Mouse (Mus musculus): Measurements from ENCODE around the gene Sept4.

DNA sequence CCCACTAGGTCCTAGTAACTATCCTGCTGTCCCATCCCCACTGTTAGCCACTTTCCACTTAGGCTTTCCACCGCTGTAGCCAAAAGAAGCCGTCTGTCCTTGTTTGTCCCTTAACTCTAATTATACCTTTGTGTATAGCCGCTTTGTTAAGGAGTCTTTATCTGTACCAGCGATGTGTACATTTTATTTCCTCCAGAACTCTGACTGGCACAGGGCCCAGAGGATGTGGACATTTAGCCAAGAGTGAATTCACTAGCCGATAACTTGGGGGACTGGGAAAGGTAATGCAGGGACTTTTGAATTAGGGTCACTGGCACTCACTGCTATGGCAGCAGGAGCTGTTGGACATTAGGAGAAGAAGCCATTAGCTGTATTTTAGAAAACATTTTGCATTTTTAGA is 14.3 kb upstream of the Sept4 start:
- TF ChIP-seq CTCF (IDR thresholded peaks at IDR 0.05; ENCODE audit: borderline replicate concordance, insufficient read depth, low read depth, low read length) (no peak), POLR2A (IDR thresholded peaks at IDR 0.05; ENCODE audit: borderline replicate concordance, insufficient read depth, low read length) (no peak)
